Mouse (Mus musculus) liver, postnatal 0 days (tissue): ENCODE measurements at regions not wholly inside any gene's neighbourhood (a gene's known extent, or its start where the extent isn't known, plus 50 kb on each side); places are given as distances from the start of the nearest gene placed in this dataset.

ENCODE experiments used
- CTCF ChIP-seq: sonication (generic); IDR thresholded peaks from 2 replicates; pipeline ENCODE4 v1.5.1; 2016; ENCODE audit warnings: antibody characterized with exemption, low read depth
- EP300 ChIP-seq: IDR thresholded peaks from 2 replicates; pipeline ENCODE4 v1.6.1; 2016; ENCODE audit warnings: antibody characterized with exemption, low read depth, mild to moderate bottlenecking

DNA sequence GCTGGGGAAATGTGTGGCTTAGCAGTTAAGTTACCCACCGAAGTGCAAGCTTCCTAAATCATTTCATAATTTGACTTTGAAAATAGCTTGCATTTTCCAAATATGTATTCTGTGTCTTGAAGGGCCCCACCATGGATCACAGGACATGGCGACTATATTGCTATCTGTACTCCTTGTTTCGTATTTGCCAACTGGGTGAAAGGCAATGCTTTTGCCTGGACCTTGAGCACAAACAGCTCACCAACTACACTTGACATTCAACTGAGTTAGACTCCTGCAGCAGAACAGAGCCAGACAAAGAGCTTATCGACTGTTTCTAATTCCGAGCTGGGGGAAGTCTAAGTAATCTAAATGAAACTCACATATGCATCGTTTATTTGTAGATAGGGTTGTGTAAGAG is 175.9 kb downstream of the Pax3 start:
- TF ChIP-seq CTCF (no peak), EP300 (no peak)
